Mouse (Mus musculus): ENCODE results near the gene Socs5. TPM values are rescaled to one million over a fixed set of nuclear protein-coding genes. Genes with fewer than 3 reads are reported as not detected.
"Not testable (repeated sequence)": the region's sequence is repeated elsewhere in the genome, so short reads cannot be mapped to it uniquely, and the experiment has no call there.

Gene Socs5
- total RNA-seq (2017), result 4.6 to 13.5 TPM (median 6.5 TPM) in 3 replicates

GRCm38 (mm10) chr17:87107623-87108221 lies at the start of gene Socs5:
TSS of gene Socs5 (plus strand) at chr17:87107679.
- no peak for ATAC-seq (replicated peaks; ENCODE audit: insufficient number of reproducible peaks, low FRiP score, low TSS enrichment, poor library complexity, severe bottlenecking)

- ATAC-seq (replicated peaks; ENCODE audit: insufficient number of reproducible peaks, low FRiP score, low TSS enrichment, poor library complexity, severe bottlenecking), result no peak
Measured at GRCm38 (mm10) chr17:87062639-87063038, 44.8 kb upstream of the Socs5 start.

DNA sequence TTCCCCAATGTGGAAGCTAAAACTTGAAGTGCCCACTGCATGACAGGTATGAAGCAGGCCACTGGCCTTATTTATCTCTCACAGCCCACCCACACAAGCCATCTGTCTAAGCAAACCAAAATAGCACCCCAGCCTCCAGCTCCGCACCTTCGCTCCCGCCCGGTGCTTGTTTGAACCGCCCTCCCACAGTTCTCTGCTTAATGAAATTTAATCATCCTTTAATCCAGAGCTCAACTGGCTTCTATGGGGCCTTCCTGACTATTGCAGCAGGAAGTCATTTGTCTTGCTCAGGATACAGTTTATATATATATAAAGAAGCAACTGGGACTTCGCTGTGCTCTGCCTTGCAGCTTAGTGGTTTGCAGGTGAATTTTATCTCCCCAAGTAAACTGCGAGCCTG lies 44.0 kb upstream of the Socs5 start:
- no peak for ATAC-seq (replicated peaks; ENCODE audit: insufficient number of reproducible peaks, low FRiP score, low TSS enrichment, poor library complexity, severe bottlenecking)

GRCm38 (mm10) chr17:87063969-87064368 lies 43.5 kb upstream of the Socs5 start:
- peak; percentile 83 for ATAC-seq (replicated peaks; ENCODE audit: insufficient number of reproducible peaks, low FRiP score, low TSS enrichment, poor library complexity, severe bottlenecking)

GRCm38 (mm10) chr17:87068997-87069396 lies 38.5 kb upstream of the Socs5 start:
- no peak for ATAC-seq (replicated peaks; ENCODE audit: insufficient number of reproducible peaks, low FRiP score, low TSS enrichment, poor library complexity, severe bottlenecking)

- not testable (repeated sequence) for ATAC-seq (replicated peaks; ENCODE audit: insufficient number of reproducible peaks, low FRiP score, low TSS enrichment, poor library complexity, severe bottlenecking)
Measured at GRCm38 (mm10) chr17:87072183-87072582, 35.3 kb upstream of the Socs5 start.

DNA sequence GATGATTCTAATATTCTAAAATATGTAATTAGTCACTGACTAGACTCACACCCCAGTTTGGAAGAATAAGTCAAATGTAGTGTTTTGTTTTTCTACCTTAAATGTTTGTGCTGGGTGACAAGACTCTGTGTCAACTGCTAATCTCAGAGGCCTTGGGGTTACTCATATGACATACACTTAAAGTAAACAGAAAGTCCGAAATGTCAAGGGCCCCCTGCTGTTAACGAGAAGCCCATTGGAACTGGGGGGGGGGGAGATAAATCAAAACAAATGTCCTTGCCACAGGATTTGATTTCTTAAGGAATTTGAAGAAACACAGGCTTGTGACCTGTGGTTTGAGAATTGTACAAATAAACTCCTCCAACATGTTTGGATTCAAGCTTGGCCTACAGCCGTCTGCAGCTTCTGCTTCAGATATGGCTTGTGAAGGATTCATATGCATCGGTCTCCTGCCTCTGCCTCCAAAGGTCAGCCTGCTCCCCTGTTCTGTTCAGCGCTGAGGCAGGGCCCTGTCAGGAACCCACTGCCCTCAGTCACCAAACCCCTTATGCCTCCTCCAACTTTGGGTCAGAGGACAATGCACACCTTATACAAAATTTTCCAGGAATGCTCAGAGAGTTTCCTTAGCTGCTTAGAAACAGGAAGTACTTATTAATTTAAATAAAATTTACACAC lies 34.6 kb upstream of the Socs5 start:
- no peak for ATAC-seq (replicated peaks; ENCODE audit: insufficient number of reproducible peaks, low FRiP score, low TSS enrichment, poor library complexity, severe bottlenecking)

DNA sequence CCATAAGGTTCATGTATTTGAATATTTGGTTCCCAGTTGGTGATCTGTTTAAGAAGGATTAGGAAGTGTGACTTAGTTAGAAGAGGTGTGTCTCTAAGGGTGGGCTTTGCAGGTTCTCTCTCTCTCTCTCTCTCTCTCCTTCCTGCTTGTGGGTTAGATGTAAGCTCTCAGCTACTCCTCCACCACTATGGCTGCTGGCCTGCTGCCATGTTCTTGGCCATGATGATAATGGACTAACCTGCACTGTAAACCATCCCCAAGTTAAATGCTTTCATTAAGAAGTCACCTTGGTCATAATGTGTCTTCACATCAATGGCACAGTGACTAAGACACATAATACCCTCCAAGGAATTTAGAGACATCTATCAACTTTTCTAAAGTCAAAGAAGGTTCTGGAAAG lies 34.0 kb upstream of the Socs5 start:
- no peak for ATAC-seq (replicated peaks; ENCODE audit: insufficient number of reproducible peaks, low FRiP score, low TSS enrichment, poor library complexity, severe bottlenecking)

DNA sequence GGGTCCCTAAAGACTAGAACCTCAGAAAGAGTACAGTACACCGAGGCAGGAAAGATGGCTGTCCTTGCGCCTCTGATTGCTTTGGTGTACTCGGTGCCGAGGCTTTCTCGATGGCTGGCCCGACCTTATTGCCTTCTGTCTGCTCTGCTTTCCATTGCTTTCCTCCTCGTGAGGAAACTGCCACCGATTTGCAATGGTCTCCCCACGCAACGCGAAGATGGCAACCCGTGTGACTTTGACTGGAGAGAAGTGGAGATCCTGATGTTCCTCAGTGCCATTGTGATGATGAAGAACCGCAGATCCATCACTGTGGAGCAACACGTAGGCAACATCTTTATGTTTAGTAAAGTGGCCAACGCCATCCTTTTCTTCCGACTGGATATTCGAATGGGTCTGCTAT lies 29.3 kb upstream of the Socs5 start:
- ATAC-seq (replicated peaks; ENCODE audit: insufficient number of reproducible peaks, low FRiP score, low TSS enrichment, poor library complexity, severe bottlenecking), result not testable (repeated sequence)

- no peak for ATAC-seq (replicated peaks; ENCODE audit: insufficient number of reproducible peaks, low FRiP score, low TSS enrichment, poor library complexity, severe bottlenecking)
Measured at GRCm38 (mm10) chr17:87080724-87081123, 26.8 kb upstream of the Socs5 start.

GRCm38 (mm10) chr17:87082547-87082946 lies 24.9 kb upstream of the Socs5 start:
- no peak for ATAC-seq (replicated peaks; ENCODE audit: insufficient number of reproducible peaks, low FRiP score, low TSS enrichment, poor library complexity, severe bottlenecking)

DNA sequence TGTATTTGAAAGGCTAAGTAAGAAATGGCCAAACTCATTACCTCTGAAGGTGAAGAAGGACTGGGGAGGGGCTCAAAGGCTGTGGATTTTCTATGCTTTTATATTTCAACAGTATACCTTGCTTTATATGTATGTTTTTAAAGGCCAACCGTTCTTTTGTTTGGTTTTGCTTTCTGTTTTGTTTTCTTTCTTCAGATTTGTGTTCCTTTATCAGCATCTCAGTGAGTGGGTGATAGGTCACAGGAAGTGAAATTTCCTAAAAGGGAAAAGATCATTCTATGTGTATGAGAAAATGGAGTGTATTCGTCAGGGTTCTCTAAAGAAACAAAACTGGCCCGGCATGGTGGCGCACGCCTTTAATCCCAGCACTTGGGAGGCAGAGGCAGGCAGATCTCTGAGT lies 23.8 kb upstream of the Socs5 start:
- no peak for ATAC-seq (replicated peaks; ENCODE audit: insufficient number of reproducible peaks, low FRiP score, low TSS enrichment, poor library complexity, severe bottlenecking)

DNA sequence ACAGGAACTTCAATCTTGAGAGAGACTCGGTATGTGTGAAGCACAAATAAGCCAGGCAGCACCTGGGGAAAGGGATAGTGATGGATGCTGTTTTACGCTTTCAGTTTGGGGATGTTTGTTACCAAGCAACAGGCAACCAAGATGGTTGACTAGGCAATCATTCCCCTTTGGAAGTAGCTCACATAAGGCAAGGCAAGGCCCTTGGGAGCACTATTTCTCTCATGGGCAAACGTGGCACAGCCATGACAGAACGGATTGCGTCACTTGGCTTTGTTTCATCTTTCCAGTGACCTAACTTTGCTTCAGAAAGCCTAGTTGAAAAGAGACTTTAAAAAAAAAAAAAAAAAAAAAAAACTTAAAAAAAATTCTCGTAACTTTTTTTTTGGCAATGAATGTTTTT lies 21.8 kb upstream of the Socs5 start:
- no peak for ATAC-seq (replicated peaks; ENCODE audit: insufficient number of reproducible peaks, low FRiP score, low TSS enrichment, poor library complexity, severe bottlenecking)

DNA sequence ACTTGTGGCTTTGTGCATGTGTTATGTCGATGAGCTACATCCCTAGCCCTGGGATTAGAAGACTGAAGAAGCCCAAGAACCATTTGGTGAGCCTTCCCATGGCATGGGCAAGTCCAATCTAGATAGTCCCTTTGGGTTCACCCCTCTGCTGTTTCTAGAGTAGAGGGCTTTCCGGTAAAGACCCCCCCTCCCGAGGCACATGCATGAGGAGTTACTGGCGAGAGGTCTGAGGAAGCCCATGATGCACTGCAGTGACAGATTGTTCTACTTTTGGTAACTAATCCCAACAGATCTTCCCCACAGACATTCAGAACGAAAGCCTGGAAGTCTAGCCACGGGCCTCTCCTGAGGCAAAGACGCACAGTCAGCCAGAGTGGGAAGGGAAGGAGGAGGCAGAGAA lies 18.2 kb upstream of the Socs5 start:
- ATAC-seq (replicated peaks; ENCODE audit: insufficient number of reproducible peaks, low FRiP score, low TSS enrichment, poor library complexity, severe bottlenecking), result no peak

DNA sequence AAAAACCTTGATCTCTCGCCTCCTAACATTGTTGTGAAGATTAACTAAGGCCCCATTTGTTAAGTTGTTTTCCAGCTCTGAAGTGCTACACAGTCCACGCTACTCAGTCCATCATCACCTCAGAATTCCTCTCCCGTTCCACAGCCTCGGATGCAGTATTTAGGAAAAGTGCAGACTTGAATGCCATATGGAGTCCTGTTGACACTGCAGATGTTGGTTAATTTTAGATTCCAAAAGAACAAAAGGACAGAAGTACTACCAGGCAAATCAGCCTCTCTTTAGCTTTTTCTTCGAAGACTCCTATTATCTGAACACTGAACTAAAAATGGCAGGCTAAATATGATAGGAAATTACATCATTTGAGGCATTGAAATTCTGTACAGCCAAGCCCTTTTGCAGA lies 14.4 kb upstream of the Socs5 start:
- no peak for ATAC-seq (replicated peaks; ENCODE audit: insufficient number of reproducible peaks, low FRiP score, low TSS enrichment, poor library complexity, severe bottlenecking)

DNA sequence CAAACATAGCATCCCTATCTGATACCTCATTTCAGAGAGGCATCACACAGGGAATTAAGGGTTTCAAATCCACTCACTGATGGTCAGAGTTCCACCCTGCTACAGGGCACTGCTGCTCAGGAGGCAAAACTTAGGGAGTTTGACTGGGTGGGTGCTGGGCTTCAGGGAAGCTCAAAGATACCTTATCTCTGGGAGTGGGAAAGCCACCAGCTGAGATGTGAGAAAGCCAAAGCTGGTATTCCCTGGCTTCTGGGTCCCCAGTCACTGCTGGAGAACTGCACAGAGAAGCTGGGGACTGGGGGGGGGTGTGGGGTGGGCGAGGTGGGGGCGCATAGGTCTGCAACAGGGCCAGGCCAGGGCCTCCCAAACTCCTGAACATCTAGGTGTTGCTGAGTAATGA lies 10.5 kb upstream of the Socs5 start:
- no peak for ATAC-seq (replicated peaks; ENCODE audit: insufficient number of reproducible peaks, low FRiP score, low TSS enrichment, poor library complexity, severe bottlenecking)

- no peak for ATAC-seq (replicated peaks; ENCODE audit: insufficient number of reproducible peaks, low FRiP score, low TSS enrichment, poor library complexity, severe bottlenecking)
Measured at GRCm38 (mm10) chr17:87097576-87097975, 9.9 kb upstream of the Socs5 start.

GRCm38 (mm10) chr17:87100947-87101346 lies 6.5 kb upstream of the Socs5 start:
- ATAC-seq (replicated peaks; ENCODE audit: insufficient number of reproducible peaks, low FRiP score, low TSS enrichment, poor library complexity, severe bottlenecking), result no peak

- no peak for ATAC-seq (replicated peaks; ENCODE audit: insufficient number of reproducible peaks, low FRiP score, low TSS enrichment, poor library complexity, severe bottlenecking)
Measured at GRCm38 (mm10) chr17:87102636-87103035, 4.8 kb upstream of the Socs5 start.

DNA sequence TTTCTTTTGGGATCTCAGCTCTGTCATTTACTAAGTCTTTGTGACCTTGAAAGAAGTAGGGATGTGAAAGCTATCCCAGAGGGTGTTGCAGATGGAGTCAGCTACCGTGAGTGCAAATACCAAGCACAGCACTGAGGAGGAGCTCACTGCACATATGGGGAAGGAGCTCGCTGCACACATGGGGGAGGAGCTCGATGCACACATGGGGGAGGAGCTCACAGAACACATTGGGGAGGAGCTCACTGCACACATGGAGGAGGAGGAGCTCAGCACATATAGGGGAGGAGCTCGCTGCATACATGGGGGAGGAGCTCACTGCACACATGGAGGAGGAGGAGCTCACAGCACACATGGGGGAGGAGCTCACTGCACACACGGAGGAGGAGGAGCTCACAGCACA lies 4.4 kb upstream of the Socs5 start:
- ATAC-seq (replicated peaks; ENCODE audit: insufficient number of reproducible peaks, low FRiP score, low TSS enrichment, poor library complexity, severe bottlenecking), result no peak

DNA sequence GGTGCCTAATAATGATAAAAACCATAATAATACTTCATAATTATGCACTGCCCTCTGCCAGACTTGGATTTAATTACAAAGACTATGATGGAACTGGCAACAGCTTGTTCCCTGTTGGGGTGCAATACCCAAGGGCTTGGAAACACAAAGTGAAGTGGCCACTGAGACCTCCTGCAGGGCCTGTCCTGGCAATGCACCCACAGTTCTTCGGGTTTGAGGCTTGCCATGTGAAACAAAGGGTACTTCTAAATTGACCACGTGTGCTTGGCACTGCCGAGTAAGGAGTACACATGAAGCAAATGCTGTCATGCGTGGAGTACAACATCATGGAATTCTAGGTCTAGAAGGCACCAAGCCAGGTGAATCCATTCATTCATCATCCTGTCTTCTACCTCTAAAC lies 3.2 kb upstream of the Socs5 start:
- ATAC-seq (replicated peaks; ENCODE audit: insufficient number of reproducible peaks, low FRiP score, low TSS enrichment, poor library complexity, severe bottlenecking), result no peak

Measured in monocyte, adult 5-6 weeks (primary cell).